Mouse (Mus musculus) CH12.LX (cell line): ENCODE results near the gene Pln. TPM values are rescaled to one million over a fixed set of nuclear protein-coding genes. Genes with fewer than 3 reads are reported as not detected.

ENCODE experiments used
- DNase-seq: peaks from one replicate; pipeline ENCODE4 v3.0.0-alpha.2; 2013; ENCODE audit errors: extremely low read depth
- H3K27ac ChIP-seq: 2 replicates; pipeline ENCODE4 v1.5.1; 2012; ENCODE audit warnings: low read depth, mild to moderate bottlenecking, control low read depth, moderate library complexity; ENCODE audit not compliant: insufficient read depth
- H3K27me3 ChIP-seq: replicated peaks from 2 replicates; pipeline ENCODE3; 2012; ENCODE audit warnings: inconsistent platforms
- H3K36me3 ChIP-seq, 2 experiments: replicated peaks in 1 of 2; 2 replicates each; pipeline versions ENCODE3 to v1.6.1; 2012; ENCODE audit warnings: inconsistent platforms in 1 of 2, low read length in 1 of 2, mild to moderate bottlenecking in 1 of 2, mixed read lengths in 1 of 2, moderate library complexity in 1 of 2; ENCODE audit not compliant: control insufficient read depth in 1 of 2, insufficient read depth in 1 of 2
- H3K4me1 ChIP-seq, 2 experiments: 2 replicates each; pipeline ENCODE4 v1.6.1; 2012; ENCODE audit warnings: inconsistent platforms in 1 of 2, moderate library complexity in 1 of 2; ENCODE audit not compliant: insufficient read depth in 2 of 2, control insufficient read depth in 1 of 2
- H3K4me2 ChIP-seq: 2 replicates; pipeline ENCODE4 v1.6.1; 2012; ENCODE audit warnings: low read depth, mild to moderate bottlenecking, control low read depth; ENCODE audit not compliant: poor library complexity, insufficient read depth, severe bottlenecking
- H3K4me3 ChIP-seq, 3 experiments: fragments of 150-350 bp in 1 of 3; sonication (generic) in 1 of 3; replicated peaks in 1 of 3; 2 replicates each; pipeline versions ENCODE3 to v1.5.1; 2011 to 2012; ENCODE audit warnings: low read depth in 2 of 3, low read length in 2 of 3, mild to moderate bottlenecking in 2 of 3, moderate library complexity in 2 of 3, control low read depth in 1 of 3, improper control_type of control experiment in 1 of 3, inconsistent platforms in 1 of 3, mixed read lengths in 1 of 3; ENCODE audit not compliant: poor library complexity in 1 of 3
- H3K79me2 ChIP-seq: replicated peaks from 2 replicates; pipeline ENCODE4 v1.6.1; 2012; ENCODE audit warnings: mild to moderate bottlenecking, moderate library complexity; ENCODE audit not compliant: control insufficient read depth, poor library complexity, insufficient read depth, severe bottlenecking; ENCODE audit errors: extremely low read depth
- H3K9ac ChIP-seq: 2 replicates; pipeline ENCODE4 v1.6.1; 2012; ENCODE audit warnings: low read depth, mild to moderate bottlenecking, control low read depth, moderate library complexity; ENCODE audit not compliant: insufficient read depth
- H3K9me3 ChIP-seq: replicated peaks from 2 replicates; pipeline ENCODE3; 2012; ENCODE audit warnings: low read length, inconsistent platforms, mixed read lengths
- NELFE ChIP-seq: IDR thresholded peaks from 2 replicates; pipeline ENCODE4 v1.6.1; 2011; ENCODE audit warnings: low read depth, low read length, improper control_type of control experiment
- NRF1 ChIP-seq: IDR thresholded peaks from 2 replicates; pipeline ENCODE4 v1.6.1; 2014; ENCODE audit warnings: low read depth, mild to moderate bottlenecking, inconsistent platforms, low read length, improper control_type of control experiment, moderate library complexity
- dilution Hi-C: fragments of 300-500 bp; cut with MboI; formaldehyde crosslinking; loops from 2 replicates; pipeline ENCODE4 v1.14.3; 2020; ENCODE audit warnings: low sequenced_read_pairs; ENCODE audit not compliant: extremely low pct_unique_long_range_greater_than_20kb, extremely low pct_ligation_motif_present
- in situ Hi-C: fragments of 300-500 bp; cut with MboI; formaldehyde crosslinking; loops from 3 replicates; pipeline ENCODE4 v1.14.3; 2019; ENCODE audit warnings: low sequenced_read_pairs, low pct_ligation_motif_present, low pct_unique_long_range_greater_than_20kb, mixed read lengths
- polyA plus RNA-seq: library from polyadenylated mRNA; unstranded; fragments of >175 nt; gene quantifications from 2 replicates; pipeline ENCODE4 v1.2.1, GENCODE M21; 2012; ENCODE audit warnings: low read depth; ENCODE audit not compliant: insufficient read length
- total RNA-seq, 2 experiments: library from RNA; depleted of rRNA; stranded (reverse); fragments of 300-350 nt in 1 of 2; fragments of >200 nt in 1 of 2; gene quantifications; 2 replicates each; pipeline ENCODE4 v1.2.3; 2012 to 2014

Pln gene
- total and polyA plus RNA-seq, 3 experiments: not detected

GRCm38 (mm10) chr10:53394923-53395629 lies 57.6 kb downstream of the Pln start:
- Histone ChIP-seq H3K4me2 (no peak overlapping the region), H3K27ac (no peak overlapping the region), H3K79me2 (no peaks in the 10 kb centered on the region), H3K27me3 (no peaks in the 10 kb centered on the region), H3K9ac (peak overlapping the region; percentile 22; the same call in 1 of the 2 replicates), H3K4me1 (peaks cover 7 to 27% of the 10 kb centered on the region in 2 experiments), H3K9me3 (no peaks in the 10 kb centered on the region), H3K36me3 (no peaks in the 10 kb centered on the region), H3K4me3 (no peak overlapping the region)
- no peak for DNase-seq
- dilution Hi-C loops: no loop called here
- TF ChIP-seq NELFE (no peak), NRF1 (peak; percentile 36; the same call in 1 of the 2 replicates)
- in situ Hi-C loops: no loop called here

Other genes starting within 250 kb of the Pln start
- 4.3 and 5.7 TPM in 2 replicates for gene Cep85l, start 42.3 kb downstream of the Pln start, total RNA-seq (2012; rRNA removed)
- 4.2 and 4.3 TPM in 2 replicates for gene Cep85l, start 42.3 kb downstream of the Pln start, total RNA-seq (2014; rRNA removed)
- gene Cep85l, start 42.3 kb downstream of the Pln start, polyA plus RNA-seq: 4.4 and 5.0 TPM in 2 replicates